Mouse (Mus musculus): ENCODE data around the gene Bola3.

GRCm38 (mm10) chr6:83403481-83403880, 54.5 kb downstream of the Bola3 start:
- TF ChIP-seq GATA1 (IDR thresholded peaks at IDR 0.05; ENCODE audit: low read length) (no peak), TAL1 (IDR thresholded peaks at IDR 0.05; ENCODE audit: low read length) (no peak)
